Mouse (Mus musculus) spleen, adult 2 months (tissue): ENCODE results near the gene Kcnd1. TPM values are rescaled to one million over a fixed set of nuclear protein-coding genes. Genes with fewer than 3 reads are reported as not detected.

Experiments
- DNase-seq, 2 experiments: peaks; one replicate each; pipeline versions ENCODE4 v3.0.0 to v3.0.0-alpha.2; 2012 to 2021; ENCODE audit warnings: low spot score in 2 of 2, low read depth in 1 of 2
- H3K27ac ChIP-seq: fragments of 200-500 bp; 2 replicates; pipeline ENCODE4 v1.5.1; 2012; ENCODE audit warnings: low read length, inconsistent platforms; ENCODE audit not compliant: insufficient read depth
- H3K27me3 ChIP-seq: fragments of 200-500 bp; 2 replicates; pipeline ENCODE4 v1.6.1; 2012; ENCODE audit warnings: mild to moderate bottlenecking, moderate library complexity, low read length, inconsistent platforms; ENCODE audit not compliant: control insufficient read depth, insufficient read depth
- H3K36me3 ChIP-seq: fragments of 200-500 bp; 2 replicates; pipeline ENCODE4 v1.6.1; 2012; ENCODE audit warnings: mild to moderate bottlenecking, low read length, inconsistent platforms; ENCODE audit not compliant: control insufficient read depth, insufficient read depth
- H3K4me1 ChIP-seq: fragments of 200-500 bp; 2 replicates; pipeline ENCODE4 v1.6.1; 2011; ENCODE audit warnings: inconsistent platforms; ENCODE audit not compliant: control insufficient read depth, insufficient read depth, insufficient read length
- H3K4me3 ChIP-seq: fragments of 200-500 bp; 2 replicates; pipeline ENCODE4 v1.5.1; 2011; ENCODE audit warnings: mild to moderate bottlenecking, inconsistent platforms; ENCODE audit not compliant: insufficient read depth, insufficient read length; ENCODE audit errors: extremely low read depth
- CTCF ChIP-seq: fragments of 200-500 bp; IDR thresholded peaks from 2 replicates; pipeline ENCODE4 v1.5.1; 2011; ENCODE audit warnings: mild to moderate bottlenecking, inconsistent platforms; ENCODE audit not compliant: insufficient read depth, insufficient read length, insufficient replicate concordance; ENCODE audit errors: extremely low read depth
- POLR2A ChIP-seq: fragments of 200-500 bp; IDR thresholded peaks from 2 replicates; pipeline ENCODE4 v1.6.1; 2011; ENCODE audit warnings: low read depth, low read length, inconsistent platforms
- WGBS: fragments of 180-500 bp; shearing (Covaris S2); methylation state at CpG from one replicate; pipeline ENCODE4 v1.1.7; 2018; 5-methylcytosine and 5-hydroxymethylcytosine counted together
- polyA plus RNA-seq: library from polyadenylated mRNA; depleted of rRNA; stranded (reverse); fragments of >200 nt; gene quantifications from 2 replicates; pipeline ENCODE4 v1.2.3, GENCODE M21; 2012; rRNA removed

Gene Kcnd1
- 1.4 and 1.6 TPM in 2 replicates for polyA plus RNA-seq

- DNase-seq = no peak
- no peaks in the 10 kb centered on the region for H3K27me3 ChIP-seq
- peaks cover 2% of the 10 kb centered on the region; the same call in 1 of the 2 replicates for H3K4me1 ChIP-seq
- peaks cover 10% of the 10 kb centered on the region for H3K36me3 ChIP-seq
- H3K27ac ChIP-seq = no peak within 1 kb of the TSS
- WGBS = 23% methylated on average over 24 of the region's 24 CpGs
- TF ChIP-seq CTCF (no peak), POLR2A (no peak)
- no peak within 1 kb of the TSS; the same call in 1 of the 2 replicates for H3K4me3 ChIP-seq
These were observed at the start of gene Kcnd1 for GRCm38 (mm10) chrX:7821865-7822779. Gene Kcnd1, plus strand, starts transcription at chrX:7822289.

GRCm38 (mm10) chrX:7772766-7773165 is 49.3 kb upstream of the Kcnd1 start:
- Histone ChIP-seq H3K4me3 (no peak overlapping the region), H3K4me1 (no peaks in the 10 kb centered on the region; the same call in 1 of the 2 replicates), H3K36me3 (peaks cover 12% of the 10 kb centered on the region; the same call in 1 of the 2 replicates), H3K27me3 (no peaks in the 10 kb centered on the region), H3K27ac (no peak overlapping the region)
- TF ChIP-seq POLR2A (no peak), CTCF (no peak)
- DNase-seq = no peak
- 64% methylated on average over 2 of the region's 2 CpGs for WGBS

GRCm38 (mm10) chrX:7775501-7776205 is 46.4 kb upstream of the Kcnd1 start:
- Histone ChIP-seq H3K4me1 (no peaks in the 10 kb centered on the region; the same call in 1 of the 2 replicates), H3K36me3 (peaks cover 8% of the 10 kb centered on the region; the same call in 1 of the 2 replicates), H3K27ac (no peak overlapping the region), H3K27me3 (no peaks in the 10 kb centered on the region), H3K4me3 (no peak overlapping the region)
- TF ChIP-seq POLR2A = no peak
- TF ChIP-seq CTCF = no peak
- 78% methylated on average over 9 of the region's 9 CpGs for WGBS
- no peak for DNase-seq

- Histone ChIP-seq H3K4me3 (no peak overlapping the region), H3K27ac (no peak overlapping the region), H3K27me3 (no peaks in the 10 kb centered on the region), H3K36me3 (peaks cover 6% of the 10 kb centered on the region; the same call in 1 of the 2 replicates), H3K4me1 (no peaks in the 10 kb centered on the region; the same call in 1 of the 2 replicates)
- 45% methylated on average over 8 of the region's 8 CpGs for WGBS
- TF ChIP-seq CTCF = peak; percentile 39; the same call in 1 of the 2 replicates
- TF ChIP-seq POLR2A = no peak
- peak in 1 of 2 experiments; percentile 25 for DNase-seq
These were observed 45.6 kb upstream of the Kcnd1 start for GRCm38 (mm10) chrX:7776329-7777082.

- 60% methylated on average over 7 of the region's 7 CpGs for WGBS
- Histone ChIP-seq H3K36me3 (peaks cover 2% of the 10 kb centered on the region; the same call in 1 of the 2 replicates), H3K4me3 (no peak overlapping the region), H3K27ac (no peak overlapping the region), H3K27me3 (no peaks in the 10 kb centered on the region), H3K4me1 (no peaks in the 10 kb centered on the region; the same call in 1 of the 2 replicates)
- TF ChIP-seq CTCF = no peak
- no peak for TF ChIP-seq POLR2A
- DNase-seq = no peak
These were observed 43.4 kb upstream of the Kcnd1 start for GRCm38 (mm10) chrX:7778450-7779244.

- no peak overlapping the region for H3K4me3 ChIP-seq
These were observed 42.8 kb upstream of the Kcnd1 start for GRCm38 (mm10) chrX:7779294-7779693.

More at GRCm38 (mm10) chrX:7779294-7779693, 42.8 kb upstream of the Kcnd1 start:
- no peak for TF ChIP-seq POLR2A
- Histone ChIP-seq H3K27ac (no peak overlapping the region), H3K36me3 (no peaks in the 10 kb centered on the region; the same call in 1 of the 2 replicates), H3K4me1 (no peaks in the 10 kb centered on the region; the same call in 1 of the 2 replicates), H3K27me3 (no peaks in the 10 kb centered on the region)
- WGBS = 43% methylated on average over 3 of the region's 3 CpGs
- DNase-seq = no peak
